Mouse (Mus musculus): ENCODE results near the gene 1700007K13Rik. TPM values are rescaled to one million over a fixed set of nuclear protein-coding genes. Genes with fewer than 3 reads are reported as not detected.
"Not testable (repeated sequence)": the region's sequence is repeated elsewhere in the genome, so short reads cannot be mapped to it uniquely, and the experiment has no call there.

Gene 1700007K13Rik
- 3.0 TPM for polyA plus RNA-seq (2021)

DNA sequence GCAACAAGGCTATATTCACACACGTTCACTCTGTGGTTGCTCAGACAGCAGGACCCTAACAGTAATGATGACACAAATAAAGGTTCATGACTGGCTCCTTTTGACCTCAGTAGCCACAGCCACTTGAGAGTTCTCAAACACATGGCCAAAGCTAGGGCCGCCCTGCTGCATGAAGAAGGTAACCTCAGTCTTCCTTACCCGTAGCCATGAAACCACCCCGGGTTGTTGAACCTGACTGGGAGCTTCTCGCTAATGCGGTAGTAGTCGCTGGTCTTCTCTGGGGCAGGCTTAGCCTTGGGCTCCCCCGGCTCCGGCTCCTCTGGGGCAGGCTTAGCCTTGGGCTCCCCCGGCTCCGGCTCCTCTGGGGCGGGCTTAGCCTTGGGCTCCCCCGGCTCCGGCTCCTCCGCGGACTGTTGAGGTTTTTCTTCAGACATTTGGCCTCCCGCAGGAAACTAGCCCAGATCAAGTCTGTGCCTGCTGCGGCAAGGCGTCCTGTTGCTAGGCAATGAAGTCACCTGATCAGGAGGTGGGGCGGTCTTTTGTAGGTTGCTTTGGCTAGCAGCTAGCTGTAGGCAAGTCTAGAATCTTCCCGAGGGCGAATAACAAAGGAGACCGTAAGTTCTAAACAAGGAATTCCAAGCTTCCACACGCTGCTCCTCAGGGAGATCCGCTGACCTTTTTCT lies at the start of gene 1700007K13Rik:
Gene 1700007K13Rik, minus strand, starts transcription at position 497 of the 683 bp plus-strand sequence.
- no peak for TF ChIP-seq CTCF (IDR thresholded peaks at IDR 0.05)
- ChIA-PET CTCF (interaction anchor here (1.0 to 1.3 kb wide), 2 partner anchors 11 to 45 kb away, joined by 3 read pairs; no protein-coding TSS in a partner anchor), POLR2A (no interaction called here)
- DNase-seq (ENCODE audit: low read depth, low spot score), result no peak
- in situ Hi-C loops (cut with MboI; ENCODE audit: low pct_unique_long_range_greater_than_20kb), result no loop called here
- no peak for ATAC-seq
- H3K27me3 ChIP-seq, result no peaks in the 10 kb centered on the region

DNA sequence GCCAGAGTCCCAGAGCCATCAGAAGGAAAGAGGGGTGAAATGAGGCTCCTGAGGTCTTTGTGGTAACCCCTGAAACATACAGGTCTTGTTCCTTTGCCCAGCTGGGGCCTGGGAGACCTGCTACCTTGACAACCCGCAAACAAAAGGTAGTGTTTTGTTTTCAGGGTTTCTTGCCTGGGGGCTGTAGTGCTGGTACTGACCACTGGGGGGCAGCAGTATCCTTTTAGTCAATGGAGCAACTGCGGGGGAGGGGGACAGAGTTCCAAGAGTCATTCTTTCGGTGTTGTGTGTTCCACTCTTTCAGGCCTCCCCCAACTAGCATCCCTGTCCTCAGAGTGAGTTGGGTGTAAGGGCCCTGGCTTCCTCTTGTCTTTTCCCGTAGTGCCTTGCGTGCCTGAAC lies 48.4 kb upstream of the 1700007K13Rik start:
- no peak for DNase-seq (ENCODE audit: low read depth, low spot score)
- H3K27me3 ChIP-seq, result no peaks in the 10 kb centered on the region
- POLR2A ChIA-PET, result interaction anchor here (1.1 kb wide), 1 partner anchor 69 kb away, joined by 3 read pairs; no protein-coding TSS in a partner anchor
- ATAC-seq, result peak; percentile 3
- CTCF ChIA-PET, result interaction anchor here (5.1 kb wide), 1 partner anchor 32 kb away, joined by 65 read pairs; no protein-coding TSS in a partner anchor
- TF ChIP-seq CTCF (IDR thresholded peaks at IDR 0.05), result no peak
- in situ Hi-C loops (cut with MboI; ENCODE audit: low pct_unique_long_range_greater_than_20kb), result no loop called here

DNA sequence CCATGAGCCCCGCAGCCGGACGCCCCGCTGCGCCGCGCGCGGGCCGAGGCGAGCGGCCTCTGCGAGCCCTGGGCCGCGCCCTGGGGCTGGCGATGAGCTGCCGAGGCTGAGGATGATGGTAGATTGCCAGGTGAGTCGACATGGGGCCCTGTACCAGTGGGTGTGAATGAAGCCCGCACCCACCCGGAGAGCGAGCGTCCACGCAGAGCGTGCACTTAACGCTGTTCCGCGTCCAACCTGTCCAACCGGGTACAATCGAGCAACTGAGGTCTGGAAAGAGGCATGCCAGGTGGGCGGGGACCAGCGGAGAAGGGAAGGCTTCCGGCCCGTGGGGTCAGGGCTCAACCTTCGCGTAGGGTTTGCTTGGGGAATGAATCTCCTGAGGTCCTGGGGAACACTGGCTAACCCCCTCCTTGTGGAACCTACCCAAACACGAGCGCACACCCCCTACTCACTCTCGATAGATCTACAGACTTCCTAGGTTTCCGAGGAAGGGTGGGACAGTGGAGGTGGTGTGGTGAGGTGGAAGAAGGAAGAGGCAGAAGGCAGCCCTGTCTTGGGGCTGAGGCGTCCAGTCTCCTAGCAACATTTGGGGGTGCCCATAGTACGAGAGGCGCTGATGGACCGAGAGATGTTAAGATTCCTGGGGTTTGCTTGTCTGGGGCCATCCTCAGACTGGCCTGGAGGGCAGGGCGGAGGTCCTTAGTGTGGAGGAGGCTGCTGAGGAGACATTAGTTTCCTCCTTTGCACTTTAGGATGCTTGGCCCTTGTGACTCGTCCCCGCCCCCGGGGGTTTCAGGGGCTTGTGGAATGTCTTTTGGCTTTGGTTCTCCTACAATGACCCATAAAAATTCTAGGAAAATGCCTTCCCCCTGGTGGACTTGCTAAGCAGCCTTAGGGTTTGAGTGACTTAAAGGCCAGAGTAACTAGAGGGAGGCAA lies 47.6 kb upstream of the 1700007K13Rik start:
- in situ Hi-C loops (cut with MboI; ENCODE audit: low pct_unique_long_range_greater_than_20kb), result no loop called here
- TF ChIP-seq CTCF (IDR thresholded peaks at IDR 0.05), result no peak
- CTCF ChIA-PET, result interaction anchor here (0.7 to 1.3 kb wide), 3 partner anchors 17 to 70 kb away, joined by 3 to 4 read pairs (median 3); partner anchors contain the start of genes Gbgt1 and Gtf3c5
- H3K27me3 ChIP-seq, result peaks cover 2% of the 10 kb centered on the region
- peak; percentile 17 for ATAC-seq
- POLR2A ChIA-PET, result interaction anchor here (1.3 kb wide), 1 partner anchor 11 kb away, joined by 3 read pairs; no protein-coding TSS in a partner anchor
- DNase-seq (ENCODE audit: low read depth, low spot score), result no peak

DNA sequence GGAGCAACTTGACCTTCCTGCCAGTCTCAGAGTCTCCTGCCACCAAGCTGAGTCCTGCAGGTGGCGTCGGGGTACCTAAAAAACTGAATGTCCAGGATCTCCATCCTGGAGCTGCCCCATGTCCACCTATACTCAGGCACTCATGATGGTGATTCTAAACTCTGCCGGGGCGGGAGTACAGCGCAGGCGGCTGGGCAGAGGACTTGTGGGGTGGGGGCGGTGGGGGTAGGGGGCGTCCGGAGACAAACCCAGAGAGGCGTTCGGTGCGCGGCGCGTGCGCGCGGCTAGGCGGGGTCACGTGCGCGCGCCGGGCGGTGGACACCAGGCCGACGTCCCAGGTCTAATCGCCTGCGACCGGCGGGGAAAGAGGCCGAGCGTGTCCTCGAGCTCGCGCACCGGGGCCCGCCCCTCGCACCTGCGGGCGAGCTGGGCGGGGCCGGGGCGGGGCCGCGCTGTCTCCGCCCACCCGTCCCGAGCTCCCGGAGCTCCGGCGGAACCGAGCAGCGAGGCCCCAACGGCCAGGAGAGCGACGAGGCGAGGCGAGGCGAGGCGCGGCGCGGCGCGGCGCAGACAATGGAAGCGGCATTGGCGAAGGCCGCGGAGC lies 46.8 kb upstream of the 1700007K13Rik start, which contains the start of gene Ralgds:
Gene Ralgds, plus strand, starts transcription at position 328 of the 604 bp plus-strand sequence.
- no peak for TF ChIP-seq CTCF (IDR thresholded peaks at IDR 0.05)
- ChIA-PET CTCF (interaction anchor here (0.7 to 1.3 kb wide), 5 partner anchors 10 to 70 kb away, joined by 3 to 5 read pairs (median 3); partner anchors contain the start of genes Gbgt1 and Gtf3c5), POLR2A (interaction anchor here (1.3 kb wide), 1 partner anchor 12 kb away, joined by 3 read pairs; no protein-coding TSS in a partner anchor)
- H3K27me3 ChIP-seq, result peaks cover 9% of the 10 kb centered on the region
- in situ Hi-C loops (cut with MboI; ENCODE audit: low pct_unique_long_range_greater_than_20kb), result no loop called here
- peak; percentile 34 for ATAC-seq
- no peak for DNase-seq (ENCODE audit: low read depth, low spot score)

DNA sequence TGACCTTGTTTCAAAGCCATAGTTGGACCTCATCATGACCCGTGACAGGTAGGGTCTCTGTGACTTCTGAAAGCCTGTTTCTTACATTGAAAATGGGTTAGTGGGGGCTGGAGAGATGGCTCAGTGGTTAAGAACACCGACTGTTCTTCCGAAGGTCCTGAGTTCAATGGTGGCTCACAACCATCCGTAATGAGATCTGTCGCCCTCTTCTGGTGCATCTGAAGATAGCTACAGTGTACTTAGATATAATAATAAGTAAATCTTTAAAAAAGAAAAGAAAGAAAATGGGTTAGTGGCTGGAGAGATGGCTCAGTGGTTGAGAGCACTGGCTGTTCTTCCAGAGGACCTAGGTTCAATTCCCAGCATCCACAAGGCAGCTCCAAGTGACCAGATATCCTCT lies 45.5 kb upstream of the 1700007K13Rik start:
- POLR2A ChIA-PET; DNase-seq (ENCODE audit: low read depth, low spot score); in situ Hi-C loops (cut with MboI; ENCODE audit: low pct_unique_long_range_greater_than_20kb); ATAC-seq: not testable (repeated sequence)
- H3K27me3 ChIP-seq, result peaks cover 12% of the 10 kb centered on the region
- CTCF ChIA-PET, result interaction anchor here (0.9 to 1.3 kb wide), 2 partner anchors 27 to 33 kb away, joined by 3 to 5 read pairs; no protein-coding TSS in a partner anchor

DNA sequence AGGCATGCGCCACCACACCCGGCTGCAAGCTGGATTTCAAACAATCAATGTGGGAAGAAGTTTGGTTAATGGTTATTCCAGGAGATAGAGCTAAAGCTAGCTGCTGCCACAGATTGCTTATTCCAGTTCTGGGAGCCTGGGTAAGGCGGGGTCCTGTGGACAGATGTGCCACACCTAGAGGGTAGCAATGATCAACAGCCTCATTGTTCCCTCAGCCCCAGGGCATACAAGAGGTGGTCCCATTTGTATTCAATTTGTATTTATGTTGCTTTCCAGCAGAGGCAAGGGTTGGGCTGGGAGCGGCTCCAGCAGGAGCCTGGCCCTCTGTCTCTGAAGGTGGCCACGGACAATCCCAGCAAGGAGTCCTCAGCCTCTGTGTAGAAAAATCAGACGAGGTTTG lies 40.2 kb upstream of the 1700007K13Rik start:
- ChIA-PET CTCF (no interaction called here), POLR2A (no interaction called here)
- DNase-seq (ENCODE audit: low read depth, low spot score), result no peak

DNA sequence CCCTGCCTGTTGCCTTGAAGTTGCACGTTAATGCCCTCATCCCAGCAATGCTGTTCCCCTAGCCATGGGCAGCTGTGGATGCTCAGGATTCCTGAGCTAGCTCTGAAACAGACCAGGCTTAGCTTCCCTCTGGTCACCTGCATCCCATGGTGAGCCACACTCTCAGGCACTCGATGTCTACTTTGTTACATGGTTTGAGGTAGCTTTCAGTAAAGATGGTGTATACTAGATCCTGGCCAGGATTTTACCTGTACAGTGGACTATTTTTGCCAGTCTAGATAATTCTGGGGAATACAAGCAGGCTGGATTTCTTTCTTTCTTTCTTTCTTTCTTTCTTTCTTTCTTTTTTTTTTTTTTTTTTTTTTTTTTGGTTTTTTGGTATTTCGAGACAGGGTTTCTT lies 39.7 kb upstream of the 1700007K13Rik start, which contains the start of gene Gm10134:
Gene Gm10134, plus strand, starts transcription at position 301 of the 400 bp plus-strand sequence.
- no peak for TF ChIP-seq CTCF (IDR thresholded peaks at IDR 0.05)
- no peak for ATAC-seq
- no peak for DNase-seq (ENCODE audit: low read depth, low spot score)
- ChIA-PET POLR2A (interaction anchor here (0.7 kb wide), 1 partner anchor 41 kb away, joined by 4 read pairs; no protein-coding TSS in a partner anchor), CTCF (no interaction called here)
- in situ Hi-C loops (cut with MboI; ENCODE audit: low pct_unique_long_range_greater_than_20kb), result no loop called here
- peaks cover 12% of the 10 kb centered on the region for H3K27me3 ChIP-seq

More for the DNA sequence above, 40.2 kb upstream of the 1700007K13Rik start:
- ATAC-seq, result no peak
- H3K27me3 ChIP-seq, result peaks cover 12% of the 10 kb centered on the region
- no peak for TF ChIP-seq CTCF (IDR thresholded peaks at IDR 0.05)
- in situ Hi-C loops (cut with MboI; ENCODE audit: low pct_unique_long_range_greater_than_20kb), result no loop called here

DNA sequence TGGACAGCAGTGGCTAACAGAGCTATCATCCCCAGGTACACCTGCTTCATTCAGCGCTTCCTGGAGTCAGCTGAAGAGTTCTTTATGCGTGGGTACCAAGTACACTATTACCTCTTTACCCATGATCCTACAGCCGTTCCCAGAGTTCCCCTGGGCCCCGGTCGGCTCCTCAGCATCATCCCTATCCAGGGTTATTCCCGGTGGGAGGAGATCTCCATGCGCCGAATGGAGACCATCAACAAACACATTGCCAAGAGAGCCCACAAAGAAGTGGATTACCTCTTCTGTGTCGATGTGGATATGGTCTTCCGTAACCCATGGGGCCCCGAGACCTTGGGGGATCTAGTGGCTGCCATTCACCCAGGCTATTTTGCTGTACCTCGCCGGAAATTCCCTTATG lies 38.5 kb upstream of the 1700007K13Rik start:
- ChIA-PET POLR2A (no interaction called here), CTCF (no interaction called here)
- no peak for TF ChIP-seq CTCF (IDR thresholded peaks at IDR 0.05)
- H3K27me3 ChIP-seq, result peaks cover 12% of the 10 kb centered on the region
- no peak for DNase-seq (ENCODE audit: low read depth, low spot score)
- ATAC-seq, result no peak
- in situ Hi-C loops (cut with MboI; ENCODE audit: low pct_unique_long_range_greater_than_20kb), result no loop called here

DNA sequence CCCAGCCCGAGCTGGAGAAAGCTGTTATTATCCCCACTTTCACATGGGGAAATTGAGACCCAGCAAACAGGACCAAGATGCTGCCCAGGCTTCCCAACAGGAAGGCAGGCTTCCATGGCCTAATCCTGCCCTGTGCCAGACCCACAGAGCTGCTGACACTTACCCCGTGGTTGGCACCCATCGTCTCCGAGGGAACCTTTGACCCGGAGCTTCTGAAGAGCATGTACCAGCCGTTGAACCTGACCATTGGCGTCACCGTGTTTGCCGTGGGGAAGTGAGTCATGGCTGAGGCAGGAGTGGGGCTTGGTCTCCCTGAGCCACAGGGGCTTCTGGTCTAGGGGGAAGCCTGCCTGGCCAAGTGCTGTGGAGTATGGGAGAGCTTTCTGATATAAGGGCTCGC lies 36.9 kb upstream of the 1700007K13Rik start:
- in situ Hi-C loops (cut with MboI; ENCODE audit: low pct_unique_long_range_greater_than_20kb), result no loop called here
- ChIA-PET CTCF (interaction anchor here (1.4 kb wide), 1 partner anchor 9 kb away, joined by 5 read pairs; no protein-coding TSS in a partner anchor), POLR2A (no interaction called here)
- no peak for TF ChIP-seq CTCF (IDR thresholded peaks at IDR 0.05)
- DNase-seq (ENCODE audit: low read depth, low spot score), result no peak
- H3K27me3 ChIP-seq, result peaks cover 3% of the 10 kb centered on the region
- no peak for ATAC-seq

DNA sequence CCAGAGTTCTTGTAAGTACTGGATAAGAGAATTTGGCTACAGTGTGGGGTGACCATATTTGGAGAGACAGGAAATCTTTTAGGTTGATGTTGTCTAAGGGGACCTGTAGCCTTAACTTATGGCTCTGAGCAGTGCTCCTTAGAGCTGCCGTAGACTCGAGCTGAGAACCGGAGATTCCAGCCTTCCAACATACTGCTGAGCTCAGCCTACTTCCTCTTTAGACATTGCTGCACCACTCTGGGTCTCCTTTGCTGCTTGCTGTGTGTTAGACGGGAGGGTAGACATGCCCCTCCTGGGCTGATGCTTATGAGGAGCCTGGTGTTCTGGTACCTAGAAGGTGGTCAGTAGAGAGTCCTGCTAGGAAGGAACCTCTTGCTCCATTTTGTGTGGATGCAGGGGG lies 32.3 kb upstream of the 1700007K13Rik start:
- no peak for DNase-seq (ENCODE audit: low read depth, low spot score)
- TF ChIP-seq CTCF (IDR thresholded peaks at IDR 0.05), result no peak
- no peak for ATAC-seq
- H3K27me3 ChIP-seq, result no peaks in the 10 kb centered on the region
- CTCF ChIA-PET, result no interaction called here
- POLR2A ChIA-PET, result no interaction called here
- in situ Hi-C loops (cut with MboI; ENCODE audit: low pct_unique_long_range_greater_than_20kb), result no loop called here
